Mouse (Mus musculus) lung, adult 2 months (tissue): ENCODE data around the gene Idnk.

Experiments used
- CTCF ChIP-seq: fragments of 200-500 bp; IDR thresholded peaks from 2 replicates; pipeline ENCODE4 v1.5.1; 2011; ENCODE audit warnings: mild to moderate bottlenecking, low read length, control low read depth; ENCODE audit not compliant: insufficient read depth
- POLR2A ChIP-seq: fragments of 200-500 bp; IDR thresholded peaks from 2 replicates; pipeline ENCODE4 v1.6.1; 2011; ENCODE audit warnings: low read depth, mild to moderate bottlenecking, control low read depth, low read length, borderline replicate concordance; ENCODE audit errors: extremely low read depth

DNA sequence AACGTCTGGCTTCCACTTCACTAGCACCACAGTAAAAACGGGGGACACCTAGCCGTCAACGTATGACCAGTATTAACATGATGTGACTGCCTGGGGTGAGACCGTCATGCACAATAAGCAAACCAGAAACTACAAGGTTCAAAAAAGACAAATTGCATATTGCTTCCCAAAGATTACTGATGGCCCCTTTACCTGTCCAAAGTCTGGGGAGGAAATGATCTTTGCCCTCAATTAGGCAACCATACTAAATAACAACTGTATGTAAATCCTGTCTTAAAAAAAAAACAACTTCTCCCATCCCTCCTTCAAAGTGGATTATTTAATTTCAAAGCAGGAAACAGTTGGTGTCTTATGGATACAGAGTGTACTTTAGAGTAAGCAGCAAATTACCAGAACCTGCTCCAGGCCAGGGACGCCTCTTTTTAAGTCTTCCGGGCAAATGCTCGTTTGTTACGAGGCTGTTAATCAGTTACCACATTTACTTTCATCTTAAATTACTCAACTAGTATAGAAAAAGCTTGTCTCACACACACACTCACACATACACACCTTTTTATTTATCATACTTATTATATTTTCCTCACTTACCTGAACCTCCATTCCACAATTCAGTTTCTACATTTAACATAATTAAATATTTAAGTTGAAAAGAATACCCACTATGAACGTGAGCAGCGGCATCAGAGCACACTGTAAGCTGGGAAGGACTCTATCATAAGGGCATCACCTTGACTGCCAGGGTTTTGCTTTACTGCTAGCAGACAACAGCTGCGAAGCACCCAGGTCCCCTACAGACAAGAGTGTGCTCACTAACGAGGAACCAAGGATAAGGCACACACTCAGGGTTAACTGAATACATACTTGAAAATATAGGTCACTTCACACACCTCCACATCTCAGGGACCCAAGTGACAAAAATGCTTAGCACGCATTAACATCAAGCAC is 24.4 kb downstream of the Idnk start:
- TF ChIP-seq POLR2A (no peak), CTCF (no peak)
